Mouse (Mus musculus): Measurements from ENCODE around the gene Zbtb16.

GRCm38 (mm10) chr9:48655525-48656169 is 180.4 kb downstream of the Zbtb16 start:
- no peak for TF ChIP-seq CTCF (IDR thresholded peaks at IDR 0.05; ENCODE audit: borderline replicate concordance, control insufficient read depth, extremely low read depth, insufficient read depth, low read length, poor library complexity)
- TF ChIP-seq POLR2A (IDR thresholded peaks at IDR 0.05; ENCODE audit: control insufficient read depth, extremely low read depth, insufficient read depth, low read length, poor library complexity) = no peak

Data from thymus, adult 2 months (tissue).